Mouse (Mus musculus) neural tube, embryonic 11.5 days (tissue): Measurements from ENCODE around the gene Hsd3b7. TPM values are rescaled to one million over a fixed set of nuclear protein-coding genes. Genes with fewer than 3 reads are reported as not detected.

Source experiments
- ATAC-seq: fragments of 200-750 bp; cut with Nextera tagmentation; 2 replicates; pipeline ENCODE4 v1.8.0; 2017; ENCODE audit warnings: moderate number of reproducible peaks, mild to moderate bottlenecking, moderate TSS enrichment, moderate library complexity; ENCODE audit not compliant: insufficient read depth, low FRiP score, low TSS enrichment
- DNase-seq: peaks from one replicate; pipeline ENCODE4 v3.0.0-alpha.2; 2015; ENCODE audit warnings: low spot score
- H3K27ac ChIP-seq: fragments of 300-500 bp; sonication (generic); 2 replicates; pipeline ENCODE4 v1.5.1; 2014; ENCODE audit warnings: low read depth, mild to moderate bottlenecking, low read length
- H3K27me3 ChIP-seq: fragments of 300-500 bp; sonication (generic); 2 replicates; pipeline ENCODE4 v1.6.1; 2014; ENCODE audit warnings: mild to moderate bottlenecking, low read length, mixed read lengths; ENCODE audit not compliant: control insufficient read depth, insufficient read depth
- H3K36me3 ChIP-seq: fragments of 300-500 bp; sonication (generic); 2 replicates; pipeline ENCODE4 v1.6.1; 2014; ENCODE audit warnings: mild to moderate bottlenecking, low read length, moderate library complexity, mixed read lengths; ENCODE audit not compliant: control insufficient read depth, insufficient read depth
- H3K4me1 ChIP-seq: fragments of 300-500 bp; sonication (generic); 2 replicates; pipeline ENCODE4 v1.6.1; 2014; ENCODE audit warnings: low read length, mixed read lengths; ENCODE audit not compliant: control insufficient read depth, insufficient read depth
- H3K4me2 ChIP-seq: fragments of 300-500 bp; sonication (generic); 2 replicates; pipeline ENCODE4 v1.6.1; 2014; ENCODE audit warnings: low read depth, mild to moderate bottlenecking, moderate library complexity
- H3K4me3 ChIP-seq: fragments of 300-500 bp; sonication (generic); 2 replicates; pipeline ENCODE4 v1.5.1; 2014; ENCODE audit warnings: low read depth, low read length
- H3K9ac ChIP-seq: fragments of 300-500 bp; sonication (generic); 2 replicates; pipeline ENCODE4 v1.6.1; 2014; ENCODE audit warnings: mild to moderate bottlenecking, low read length
- H3K9me3 ChIP-seq: fragments of 300-500 bp; sonication (generic); 2 replicates; pipeline ENCODE4 v1.6.1; 2016; ENCODE audit warnings: low read length; ENCODE audit not compliant: control insufficient read depth
- WGBS: fragments of 180-500 bp; shearing (Covaris S2); extraction: QIAGEN DNeasy Blood & Tissue Kit; methylation state at CpG from one replicate; pipeline ENCODE4 v1.1.7; 2014; 5-methylcytosine and 5-hydroxymethylcytosine counted together
- polyA plus RNA-seq: library from polyadenylated mRNA; unstranded; fragments of >200 nt; fragmentation: Nextera tagmentation; extraction: Ambion mirVana; gene quantifications from 2 replicates; pipeline ENCODE4 v1.2.1, GENCODE M21; 2014

Gene Hsd3b7
- polyA plus RNA-seq, 1 experiment from 2014 or later: 8.3 TPM

DNA sequence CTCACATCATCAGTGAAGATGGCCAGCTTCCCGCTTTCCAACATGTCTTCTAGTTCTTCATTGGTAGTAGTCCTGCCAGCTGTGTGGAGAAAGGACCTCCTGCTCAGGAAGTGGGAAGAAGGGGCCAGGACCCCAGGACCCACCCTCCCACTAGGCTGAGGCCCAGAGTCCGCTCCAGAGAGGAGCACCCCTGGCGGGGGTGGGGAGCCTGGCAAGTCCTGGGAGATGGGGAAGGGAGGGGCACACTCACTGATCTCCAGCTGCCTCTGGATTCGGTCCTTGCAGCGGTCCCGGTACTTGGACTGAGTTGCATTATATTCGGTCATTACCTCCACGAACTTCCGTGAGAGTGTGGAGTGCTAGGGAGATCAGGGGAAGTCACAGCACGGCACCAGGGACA lies 10.2 kb downstream of the Hsd3b7 start:
- H3K27ac ChIP-seq: no peak overlapping the region
- H3K4me1 ChIP-seq: no peaks in the 10 kb centered on the region
- H3K9ac ChIP-seq: no peak overlapping the region
- no peak for ATAC-seq
- H3K9me3 ChIP-seq: no peaks in the 10 kb centered on the region
- H3K4me2 ChIP-seq: no peak overlapping the region
- 75% methylated on average over 9 of the region's 10 CpGs for WGBS
- DNase-seq: no peak
- no peaks in the 10 kb centered on the region for H3K36me3 ChIP-seq
- no peaks in the 10 kb centered on the region for H3K27me3 ChIP-seq
- no peak overlapping the region for H3K4me3 ChIP-seq

- DNase-seq: no peak
- no peaks in the 10 kb centered on the region for H3K36me3 ChIP-seq
Observed at GRCm38 (mm10) chr7:127811240-127811639, 10.8 kb downstream of the Hsd3b7 start.

GRCm38 (mm10) chr7:127812292-127812691 lies 11.9 kb downstream of the Hsd3b7 start:
- Histone ChIP-seq H3K36me3 (no peaks in the 10 kb centered on the region), H3K9ac (no peak overlapping the region), H3K4me1 (no peaks in the 10 kb centered on the region), H3K27ac (no peak overlapping the region), H3K27me3 (no peaks in the 10 kb centered on the region), H3K4me2 (no peak overlapping the region), H3K9me3 (no peaks in the 10 kb centered on the region), H3K4me3 (no peak overlapping the region)
- ATAC-seq: no peak
- no peak for DNase-seq
- 84% methylated on average over 3 of the region's 3 CpGs for WGBS

More at GRCm38 (mm10) chr7:127811240-127811639, 10.8 kb downstream of the Hsd3b7 start:
- no peak overlapping the region for H3K4me3 ChIP-seq
- no peak overlapping the region for H3K9ac ChIP-seq
- H3K9me3 ChIP-seq: no peaks in the 10 kb centered on the region
- H3K4me2 ChIP-seq: no peak overlapping the region
- H3K4me1 ChIP-seq: no peaks in the 10 kb centered on the region
- 71% methylated on average over 4 of the region's 4 CpGs for WGBS
- H3K27ac ChIP-seq: no peak overlapping the region
- no peaks in the 10 kb centered on the region for H3K27me3 ChIP-seq
- no peak for ATAC-seq

GRCm38 (mm10) chr7:127813821-127814220 lies 13.4 kb downstream of the Hsd3b7 start:
- ATAC-seq (no peak), DNase-seq (no peak)
- Histone ChIP-seq H3K4me2 (no peak overlapping the region), H3K27me3 (no peaks in the 10 kb centered on the region), H3K27ac (no peak overlapping the region), H3K4me1 (no peaks in the 10 kb centered on the region), H3K36me3 (no peaks in the 10 kb centered on the region), H3K9ac (no peak overlapping the region), H3K4me3 (no peak overlapping the region), H3K9me3 (no peaks in the 10 kb centered on the region)
- WGBS: 87% methylated on average over 4 of the region's 4 CpGs

GRCm38 (mm10) chr7:127814241-127814921 lies 14.0 kb downstream of the Hsd3b7 start:
- Histone ChIP-seq H3K4me3 (no peak overlapping the region), H3K36me3 (no peaks in the 10 kb centered on the region), H3K4me1 (no peaks in the 10 kb centered on the region), H3K27ac (no peak overlapping the region), H3K9ac (no peak overlapping the region), H3K4me2 (no peak overlapping the region), H3K27me3 (no peaks in the 10 kb centered on the region), H3K9me3 (no peaks in the 10 kb centered on the region)
- DNase-seq (no peak), ATAC-seq (no peak)
- WGBS: 83% methylated on average over 19 of the region's 19 CpGs

DNA sequence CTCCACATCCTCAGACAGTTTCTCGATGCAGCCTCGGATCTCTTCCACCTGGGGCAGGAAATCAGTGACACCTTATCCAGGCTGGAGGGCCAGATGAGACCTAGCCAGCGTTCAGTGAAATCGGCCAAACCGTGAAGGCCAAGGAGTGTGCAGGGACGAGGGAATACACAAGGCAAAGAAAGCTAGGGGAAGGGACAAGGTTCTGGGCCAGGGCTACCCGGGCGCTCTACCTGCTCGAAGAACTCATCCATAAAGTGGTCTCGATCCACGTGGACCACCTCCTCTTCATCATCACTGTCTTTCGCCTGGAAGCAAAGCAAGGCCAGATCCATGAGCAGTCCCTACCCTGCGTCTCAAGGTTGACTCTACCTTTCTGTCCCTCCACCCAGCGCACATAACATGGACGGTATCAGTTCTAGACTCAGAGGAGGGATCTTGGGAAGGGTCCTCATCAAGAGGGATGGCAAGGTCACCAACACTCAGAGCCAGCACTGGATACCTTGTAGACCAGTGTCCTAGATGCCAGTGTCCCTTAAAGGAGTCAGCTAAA lies 14.8 kb downstream of the Hsd3b7 start:
- WGBS: 93% methylated on average over 15 of the region's 15 CpGs
- Histone ChIP-seq H3K4me3 (no peak overlapping the region), H3K9ac (no peak overlapping the region), H3K27me3 (no peaks in the 10 kb centered on the region), H3K4me2 (no peak overlapping the region), H3K9me3 (no peaks in the 10 kb centered on the region), H3K4me1 (no peaks in the 10 kb centered on the region), H3K27ac (no peak overlapping the region), H3K36me3 (no peaks in the 10 kb centered on the region)
- ATAC-seq (no peak), DNase-seq (no peak)

DNA sequence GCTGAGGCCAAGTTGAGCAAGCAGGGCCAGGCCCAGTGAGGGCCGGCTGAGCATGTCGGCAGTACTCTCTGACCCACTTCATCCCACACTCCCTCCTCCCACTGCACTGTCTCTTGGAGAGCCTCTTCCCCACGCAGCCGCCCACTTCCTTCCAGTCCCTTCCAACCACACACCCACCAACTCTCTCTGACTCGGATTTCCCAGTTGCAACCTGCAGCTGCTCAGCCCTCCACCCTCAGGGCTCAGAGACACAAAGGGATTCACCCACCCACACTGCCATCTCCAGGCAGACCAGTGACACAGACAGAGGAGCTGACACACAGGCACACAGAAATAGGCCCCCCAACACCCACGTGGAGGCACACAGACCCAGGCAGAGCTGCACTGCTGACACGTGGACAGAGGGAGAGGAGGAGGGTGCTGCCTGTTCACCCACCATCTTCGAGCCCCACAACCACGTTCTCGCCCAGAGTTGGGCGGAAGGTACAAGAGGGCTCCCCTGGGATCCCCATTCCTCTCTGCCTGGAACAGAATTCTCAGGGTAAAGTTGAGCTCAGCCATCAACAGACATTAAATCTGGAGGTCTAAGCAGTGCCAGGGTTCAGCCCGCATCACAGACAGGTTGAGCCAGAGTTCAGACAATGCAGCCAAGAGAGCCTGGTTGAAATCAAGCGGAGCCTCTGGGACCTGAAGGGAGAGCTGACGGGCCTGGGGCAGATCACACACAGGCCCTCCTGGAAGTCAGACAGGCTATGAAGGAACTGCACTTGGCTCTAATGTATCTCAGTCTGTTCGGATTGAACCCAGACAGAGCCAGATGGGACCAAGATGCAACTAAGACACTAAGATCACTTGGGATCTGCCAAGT lies 15.8 kb downstream of the Hsd3b7 start:
- H3K4me3 ChIP-seq: no peak overlapping the region
- no peaks in the 10 kb centered on the region for H3K4me1 ChIP-seq
- 65% methylated on average over 15 of the region's 15 CpGs for WGBS
- no peaks in the 10 kb centered on the region for H3K9me3 ChIP-seq
- DNase-seq (no peak), ATAC-seq (no peak)
- no peaks in the 10 kb centered on the region for H3K36me3 ChIP-seq
- H3K27ac ChIP-seq: no peak overlapping the region
- H3K9ac ChIP-seq: peak overlapping the region; percentile 22; the same call in 1 of the 2 replicates
- no peak overlapping the region for H3K4me2 ChIP-seq
- no peaks in the 10 kb centered on the region for H3K27me3 ChIP-seq

GRCm38 (mm10) chr7:127817053-127817452 lies 16.6 kb downstream of the Hsd3b7 start:
- Histone ChIP-seq H3K9ac (no peak overlapping the region), H3K27me3 (no peaks in the 10 kb centered on the region), H3K4me2 (no peak overlapping the region), H3K4me1 (no peaks in the 10 kb centered on the region), H3K27ac (no peak overlapping the region), H3K9me3 (no peaks in the 10 kb centered on the region), H3K4me3 (no peak overlapping the region), H3K36me3 (no peaks in the 10 kb centered on the region)
- 82% methylated on average over 7 of the region's 7 CpGs for WGBS
- ATAC-seq (no peak), DNase-seq (no peak)
